Comparison of ENCODE assay signal across 23 mouse cellular contexts in the genomic region with DNA sequence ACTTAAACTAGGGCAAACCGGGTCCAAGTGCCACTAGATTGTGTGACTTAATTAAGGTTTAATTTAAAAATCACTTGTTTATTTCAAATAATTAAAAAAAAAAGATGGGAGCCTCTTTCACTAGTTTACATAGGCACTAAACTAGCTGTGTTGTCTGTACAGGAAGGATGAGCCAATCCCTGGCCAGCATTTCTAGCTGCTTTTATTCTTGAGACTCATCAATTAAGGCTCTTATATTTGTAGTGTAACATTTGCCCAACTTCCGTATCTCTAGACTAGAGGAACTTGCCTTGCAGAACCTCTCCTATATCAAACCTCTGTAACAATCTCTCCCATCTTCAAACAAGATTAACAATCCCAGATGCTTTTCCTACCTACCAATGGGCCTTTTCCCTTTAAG. TPM values are rescaled to one million over a fixed set of nuclear protein-coding genes. Genes with fewer than 3 reads are reported as not detected.
DNase-seq lines count a peak whose midpoint lies in the region; ATAC-seq and TF ChIP-seq lines count a peak whose summit lies in the region.
"Had no signal": no experiment of that assay in that cellular context is flagged by ENCODE, and none has a peak within 500 bp of the region (broad histone marks: within the 10 kb centered on the region; RNA-seq: fewer than 3 reads in every experiment).

No protein-coding gene starts in this region.

- ATAC-seq in heart, embryonic 11.5 days (replicated peaks; ENCODE audit: insufficient number of reproducible peaks, low FRiP score, low TSS enrichment): no peak
- no peak for ATAC-seq in lung, embryonic 15.5 days (ENCODE audit: borderline replicate concordance, extremely low read depth, low FRiP score, low TSS enrichment)
- ATAC-seq in forebrain, embryonic 15.5 days (replicated peaks): 0 out of 2 replicates have a peak, but pooled peaks have one; percentile 42
- ATAC-seq in midbrain, embryonic 13.5 days: 0 out of 2 replicates have a peak, but pooled peaks have one; percentile 4
- ATAC-seq: activated CD4-positive, CD25-positive, alpha-beta regulatory T cell, adult 4 months had no signal

- intact Hi-C loops in heart, postnatal 14 days (cut with DNase I): no loop called here

- no peaks in the 10 kb centered on the region for H3K9me3 ChIP-seq in heart, embryonic 11.5 days (replicated peaks; ENCODE audit: control insufficient read depth, low read length)
- no peaks in the 10 kb centered on the region for H3K9me3 ChIP-seq in lung, embryonic 15.5 days
- no peaks in the 10 kb centered on the region for H3K9me3 ChIP-seq in forebrain, embryonic 15.5 days
- no peaks in the 10 kb centered on the region for H3K9me3 ChIP-seq in midbrain, embryonic 13.5 days
- H3K9me3 ChIP-seq: embryonic facial prominence, embryonic 12.5 days; heart, embryonic 10.5 days; hindbrain, embryonic 12.5 days had no signal

- WGBS in heart, embryonic 11.5 days (ENCODE audit: insufficient replicate concordance): 66% methylated on average over 2 of the region's 2 CpGs
- 18% methylated on average over 2 of the region's 2 CpGs for WGBS in lung, embryonic 15.5 days
- WGBS in lung, adult 2 months: 51% methylated on average over 2 of the region's 2 CpGs
- WGBS in forebrain, embryonic 15.5 days: 39% methylated on average over 2 of the region's 2 CpGs
- 44% methylated on average over 2 of the region's 2 CpGs for WGBS in midbrain, embryonic 13.5 days

- DNase-seq in heart, postnatal 14 days: no peak
- DNase-seq in lung, adult 2 months: no peak
- no peak for DNase-seq in embryo, embryonic 10 days (ENCODE audit: low spot score)
- no peak for DNase-seq in B cell, adult 2 months
- DNase-seq: adrenal gland, adult 8-10 months; cerebellum, adult 11-12 months; cerebellum, postnatal 14 days; kidney, adult 2 months had no signal

- no peak overlapping the region for H3K27ac ChIP-seq in heart, embryonic 11.5 days (ENCODE audit: low read depth, low read length)
- peak overlapping the region; percentile 30; the same call in 1 of the 2 replicates for H3K27ac ChIP-seq in lung, embryonic 15.5 days
- peak overlapping the region; percentile 25; the same call in 1 of the 2 replicates for H3K27ac ChIP-seq in forebrain, embryonic 15.5 days (replicated peaks)
- H3K27ac ChIP-seq in midbrain, embryonic 13.5 days: peak overlapping the region; percentile 54
- H3K27ac ChIP-seq: embryonic facial prominence, embryonic 12.5 days; heart, embryonic 10.5 days; kidney, postnatal 0 days; stomach, postnatal 0 days had no signal

- TF ChIP-seq POLR2A in lung, adult 2 months (IDR thresholded peaks at IDR 0.05; ENCODE audit: borderline replicate concordance, extremely low read depth, low read depth, low read length): no peak

- H3K4me3 ChIP-seq in heart, embryonic 11.5 days (ENCODE audit: low read depth, low read length): no peak overlapping the region
- H3K4me3 ChIP-seq in lung, embryonic 15.5 days: no peak overlapping the region
- H3K4me3 ChIP-seq in lung, adult 2 months (replicated peaks; ENCODE audit: extremely low read depth, low read depth, low read length): no peak overlapping the region
- no peak overlapping the region for H3K4me3 ChIP-seq in forebrain, embryonic 15.5 days
- H3K4me3 ChIP-seq in midbrain, embryonic 13.5 days (replicated peaks): no peak overlapping the region
- H3K4me3 ChIP-seq: embryonic facial prominence, embryonic 12.5 days; heart, embryonic 10.5 days; hindbrain, embryonic 12.5 days; myocyte had no signal

- H3K27me3 ChIP-seq in heart, embryonic 11.5 days (ENCODE audit: control insufficient read depth, insufficient read depth, low read length): no peaks in the 10 kb centered on the region; the same call in 1 of the 2 replicates
- no peaks in the 10 kb centered on the region for H3K27me3 ChIP-seq in lung, embryonic 15.5 days
- H3K27me3 ChIP-seq in forebrain, embryonic 15.5 days: no peaks in the 10 kb centered on the region
- H3K27me3 ChIP-seq in midbrain, embryonic 13.5 days: no peaks in the 10 kb centered on the region
- H3K27me3 ChIP-seq: embryonic facial prominence, embryonic 12.5 days; hindbrain, embryonic 12.5 days had no signal

- H3K36me3 ChIP-seq in heart, embryonic 11.5 days (ENCODE audit: control insufficient read depth, insufficient read depth, low read length): no peaks in the 10 kb centered on the region
- H3K36me3 ChIP-seq in lung, embryonic 15.5 days: no peaks in the 10 kb centered on the region
- no peaks in the 10 kb centered on the region for H3K36me3 ChIP-seq in forebrain, embryonic 15.5 days
- H3K36me3 ChIP-seq in midbrain, embryonic 13.5 days: no peaks in the 10 kb centered on the region
- H3K36me3 ChIP-seq: embryonic facial prominence, embryonic 12.5 days; heart, embryonic 10.5 days; hindbrain, embryonic 12.5 days had no signal

- TF ChIP-seq CTCF in lung, adult 2 months (IDR thresholded peaks at IDR 0.05; ENCODE audit: insufficient read depth, low read length): no peak

- H3K4me1 ChIP-seq in heart, embryonic 11.5 days (ENCODE audit: control insufficient read depth, insufficient read depth, low read length): no peaks in the 10 kb centered on the region
- 0 out of 2 replicates have a peak, but pooled peaks cover 3% of the 10 kb centered on the region for H3K4me1 ChIP-seq in lung, embryonic 15.5 days
- peaks cover 2% of the 10 kb centered on the region; the same call in 1 of the 2 replicates for H3K4me1 ChIP-seq in lung, adult 2 months (ENCODE audit: control insufficient read depth, insufficient read depth, low read length)
- H3K4me1 ChIP-seq in forebrain, embryonic 15.5 days: peaks cover 12% of the 10 kb centered on the region
- peaks cover 13% of the 10 kb centered on the region for H3K4me1 ChIP-seq in midbrain, embryonic 13.5 days (replicated peaks)
- H3K4me1 ChIP-seq: embryonic facial prominence, embryonic 12.5 days; heart, embryonic 10.5 days; hindbrain, embryonic 12.5 days had no signal

- no peak overlapping the region for H3K9ac ChIP-seq in heart, embryonic 11.5 days (ENCODE audit: low read depth, low read length)
- no peak overlapping the region for H3K9ac ChIP-seq in lung, embryonic 15.5 days
- H3K9ac ChIP-seq in forebrain, embryonic 15.5 days (replicated peaks): no peak overlapping the region
- H3K9ac ChIP-seq in midbrain, embryonic 13.5 days (replicated peaks): no peak overlapping the region
- H3K9ac ChIP-seq: embryonic facial prominence, embryonic 12.5 days; hindbrain, embryonic 12.5 days had no signal

- peak overlapping the region; percentile 29; the same call in 1 of the 2 replicates for H3K4me2 ChIP-seq in heart, embryonic 11.5 days
- H3K4me2 ChIP-seq in lung, embryonic 15.5 days: peak overlapping the region; percentile 4; the same call in 1 of the 2 replicates
- no peak overlapping the region for H3K4me2 ChIP-seq in forebrain, embryonic 15.5 days (replicated peaks)
- H3K4me2 ChIP-seq in midbrain, embryonic 13.5 days (replicated peaks): no peak overlapping the region; the same call in 1 of the 2 replicates
- H3K4me2 ChIP-seq: embryonic facial prominence, embryonic 12.5 days had no signal

RNA-seq across cellular contexts. Expression of gene Tnr, which starts 47.3 kb away (rescaled TPM):
- polyA plus RNA-seq in heart, embryonic 11.5 days (2014; fragmentation: Nextera tagmentation; extraction: Ambion mirVana): 0.15 and 0.33 TPM in 2 replicates
- under 1 TPM; 0.53 to 0.56 TPM for total RNA-seq in heart, postnatal 14 days (2021)
- 0.14 TPM in 1 of 2 replicates, not detected in the other for polyA plus RNA-seq in lung, embryonic 15.5 days (2015; fragmentation: Nextera tagmentation; extraction: Ambion mirVana)
- polyA plus RNA-seq in lung, adult 2 months (2012; rRNA removed): 0.12 and 0.19 TPM in 2 replicates
- polyA plus RNA-seq in forebrain, embryonic 15.5 days (2015; fragmentation: Nextera tagmentation; extraction: Ambion mirVana): 5.5 and 6.7 TPM in 2 replicates
- 1.7 and 2.9 TPM in 2 replicates for polyA plus RNA-seq in midbrain, embryonic 13.5 days (2015; fragmentation: Nextera tagmentation; extraction: Ambion mirVana)
- total RNA-seq: liver, adult 2 months; megakaryocyte-erythroid progenitor cell, adult 5-6 weeks; MEL had no signal
- polyA plus RNA-seq: kidney, postnatal 0 days; limb, embryonic 11.5 days; liver, adult 2 months had no signal

Comparison
In these comparisons a context has a peak if more than half of its experiments do, and no peak if none do; other contexts are left out.
1. ATAC-seq: peak in forebrain, embryonic 15.5 days (single experiment) and midbrain, embryonic 13.5 days (single experiment); none in heart, embryonic 11.5 days (single experiment) and lung, embryonic 15.5 days (single experiment).
2. H3K4me2 ChIP-seq: peak in heart, embryonic 11.5 days (single experiment) and lung, embryonic 15.5 days (single experiment); none in forebrain, embryonic 15.5 days (single experiment) and midbrain, embryonic 13.5 days (single experiment).